Mouse (Mus musculus) bone marrow macrophage, adult 2 months (primary cell): ENCODE measurements around the gene Syngr2.

Source experiments
- CTCF ChIP-seq: IDR thresholded peaks from 2 replicates; pipeline ENCODE4 v1.5.1; 2012; ENCODE audit warnings: low read depth, mild to moderate bottlenecking, low read length, moderate library complexity
- POLR2A ChIP-seq: IDR thresholded peaks from 2 replicates; pipeline ENCODE4 v1.6.1; 2012; ENCODE audit warnings: mild to moderate bottlenecking, low read depth, low read length, borderline replicate concordance

- TF ChIP-seq POLR2A: no peak
- no peak for TF ChIP-seq CTCF
Measured at GRCm38 (mm10) chr11:117816389-117816996, 7.0 kb downstream of the Syngr2 start.
